Mouse (Mus musculus) central nervous system, embryonic 18 days (tissue): ENCODE data around the gene Homez. TPM values are rescaled to one million over a fixed set of nuclear protein-coding genes. Genes with fewer than 3 reads are reported as not detected.

Source experiments
- polyA plus RNA-seq: library from polyadenylated mRNA; depleted of rRNA; stranded (reverse); fragments of >200 nt; gene quantifications from 2 replicates; pipeline ENCODE4 v1.2.3, GENCODE M21; 2012; rRNA removed

The Homez gene
- polyA plus RNA-seq: 6.2 and 8.5 TPM in 2 replicates

GRCm38 (mm10) chr14:54870861-54871260, at the start of gene Homez:
TSS of gene Homez (minus strand) at chr14:54870961.

GRCm38 (mm10) chr14:54912886-54913285, 42.1 kb upstream of the Homez start, which contains the start of gene Slc22a17:
TSS of gene Slc22a17 (minus strand) at chr14:54913132.

GRCm38 (mm10) chr14:54892200-54892599, 21.4 kb upstream of the Homez start, which contains the start of gene Pabpn1:
TSS of gene Pabpn1 (plus strand) at chr14:54892500.

GRCm38 (mm10) chr14:54883154-54884021, 12.6 kb upstream of the Homez start, which contains the start of the genes Bcl2l2 and Gm20521:
TSS of gene Bcl2l2 (plus strand) at chr14:54883377.
TSS of gene Gm20521 (plus strand) at chr14:54883441.

GRCm38 (mm10) chr14:54877048-54877715, 6.4 kb upstream of the Homez start, which contains the start of gene Ppp1r3e:
TSS of gene Ppp1r3e (minus strand) at chr14:54877550.

GRCm38 (mm10) chr14:54813991-54814390, 56.8 kb downstream of the Homez start, which contains the start of gene Rnf212b:
TSS of gene Rnf212b (plus strand) at chr14:54814141.

Other genes with a start within 250 kb of the Homez start
- gene Psmb11, start 249.5 kb downstream of the Homez start, polyA plus RNA-seq: 0.04 and 0.06 TPM in 2 replicates
- gene Gm17606, start 230.0 kb downstream of the Homez start, polyA plus RNA-seq: not detected in 2 replicates
- gene Cdh24, start 229.6 kb downstream of the Homez start, polyA plus RNA-seq: 39.6 and 45.5 TPM in 2 replicates
- gene 1700123O20Rik, start 184.7 kb downstream of the Homez start, polyA plus RNA-seq: 63.9 and 64.6 TPM in 2 replicates
- gene Acin1, start 184.0 kb downstream of the Homez start, polyA plus RNA-seq: 225 and 264 TPM in 2 replicates
- gene Gm29776, start 172.1 kb downstream of the Homez start, polyA plus RNA-seq: 0.10 and 0.12 TPM in 2 replicates
- 0.06 and 0.11 TPM in 2 replicates for gene Cebpe, start 158.8 kb downstream of the Homez start, polyA plus RNA-seq
- gene Slc7a8, start 89.0 kb downstream of the Homez start, polyA plus RNA-seq: 14.4 and 15.7 TPM in 2 replicates
- gene Rnf212b, start 56.8 kb downstream of the Homez start, polyA plus RNA-seq: 0.08 TPM in 1 of 2 replicates, not detected in the other
- 25.1 and 26.0 TPM in 2 replicates for gene Ppp1r3e, start 6.6 kb upstream of the Homez start, polyA plus RNA-seq
- 44.3 and 49.5 TPM in 2 replicates for gene Bcl2l2, start 12.4 kb upstream of the Homez start, polyA plus RNA-seq
- 0.26 and 0.39 TPM in 2 replicates for gene Gm20521, start 12.5 kb upstream of the Homez start, polyA plus RNA-seq
- 602 and 626 TPM in 2 replicates for gene Pabpn1, start 21.5 kb upstream of the Homez start, polyA plus RNA-seq
- 621 and 624 TPM in 2 replicates for gene Slc22a17, start 42.2 kb upstream of the Homez start, polyA plus RNA-seq
- 18.4 and 20.5 TPM in 2 replicates for gene Efs, start 55.2 kb upstream of the Homez start, polyA plus RNA-seq
- gene Il25, start 61.7 kb upstream of the Homez start, polyA plus RNA-seq: 0.17 and 0.33 TPM in 2 replicates
- gene Cmtm5, start 65.3 kb upstream of the Homez start, polyA plus RNA-seq: 13.8 and 16.4 TPM in 2 replicates
- gene Myh6, start 96.0 kb upstream of the Homez start, polyA plus RNA-seq: 0.12 and 0.34 TPM in 2 replicates
- gene Gm17428, start 106.0 kb upstream of the Homez start, polyA plus RNA-seq: not detected in 2 replicates
- gene Myh7, start 123.7 kb upstream of the Homez start, polyA plus RNA-seq: 9.7 and 15.0 TPM in 2 replicates
- gene Ngdn, start 144.5 kb upstream of the Homez start, polyA plus RNA-seq: 45.2 and 47.4 TPM in 2 replicates
- 8.5 and 9.9 TPM in 2 replicates for gene Zfhx2, start 221.4 kb upstream of the Homez start, polyA plus RNA-seq
- gene Thtpa, start 223.8 kb upstream of the Homez start, polyA plus RNA-seq: 18.8 and 20.8 TPM in 2 replicates
- 20.4 and 21.0 TPM in 2 replicates for gene Ap1g2, start 235.6 kb upstream of the Homez start, polyA plus RNA-seq
- 221 and 240 TPM in 2 replicates for gene Jph4, start 246.0 kb upstream of the Homez start, polyA plus RNA-seq